Mouse (Mus musculus) embryonic fibroblast, embryonic 13.5 days (primary cell): ENCODE data around the gene Ttll6.

Experiments used
- CTCF ChIP-seq: IDR thresholded peaks from 2 replicates; pipeline ENCODE4 v1.5.1; 2011; ENCODE audit warnings: mild to moderate bottlenecking, control low read depth, low read length, moderate library complexity, borderline replicate concordance; ENCODE audit not compliant: insufficient read depth
- POLR2A ChIP-seq: IDR thresholded peaks from 2 replicates; pipeline ENCODE4 v1.6.1; 2011; ENCODE audit warnings: low read depth, mild to moderate bottlenecking, control low read depth, low read length, moderate library complexity

GRCm38 (mm10) chr11:96114077-96114476 lies 19.5 kb upstream of the Ttll6 start:
- TF ChIP-seq CTCF, result no peak
- no peak for TF ChIP-seq POLR2A
